Mouse (Mus musculus): ENCODE data around the gene Vav2. TPM values are rescaled to one million over a fixed set of nuclear protein-coding genes. Genes with fewer than 3 reads are reported as not detected.

The Vav2 gene
- polyA plus RNA-seq, 1 experiment from 2014 or later, result 7.5 TPM

DNA sequence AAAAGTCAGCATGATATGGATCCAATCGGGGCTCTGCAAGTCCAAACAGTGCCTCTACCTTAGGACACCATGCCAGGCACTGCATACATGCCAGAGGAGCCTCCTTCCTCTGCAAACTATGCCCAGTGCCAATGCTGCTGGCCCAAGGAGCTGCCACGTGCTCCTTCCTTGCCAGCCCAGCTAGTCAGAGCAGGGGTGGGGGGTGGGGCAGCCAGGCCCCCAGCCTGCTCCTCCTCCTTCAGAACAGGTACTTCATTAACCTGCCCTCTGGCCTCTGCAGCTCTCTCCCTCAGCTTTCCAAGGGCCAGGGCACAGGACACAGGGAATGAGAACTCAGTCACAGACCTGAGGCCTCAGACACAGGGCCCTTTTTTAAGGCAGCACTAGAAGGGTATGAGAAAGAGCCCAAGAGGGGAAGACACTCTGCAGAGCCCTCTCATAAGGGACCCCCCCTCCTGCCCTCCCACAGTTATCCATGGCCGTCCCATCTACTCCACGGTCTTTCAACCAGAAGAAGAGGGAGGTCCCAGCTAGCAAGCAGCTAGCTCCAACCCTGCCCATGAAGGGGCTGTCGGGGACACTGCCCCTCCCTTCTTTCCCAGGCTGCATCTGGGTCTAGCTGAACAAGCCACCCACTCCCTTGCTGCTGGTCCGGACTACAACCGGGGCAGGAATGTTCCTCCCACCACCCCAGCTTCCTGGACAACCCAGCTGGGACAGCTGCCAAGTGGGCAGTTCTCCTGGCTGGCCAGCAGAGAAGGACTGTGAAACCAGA lies 179.9 kb downstream of the Vav2 start:
- ATAC-seq (replicated peaks; ENCODE audit: low FRiP score, low TSS enrichment, low read depth), result peak; percentile 84
- 0 out of 2 replicates have a peak overlapping the region, but pooled peaks have one; percentile 15 for H3K9ac ChIP-seq (ENCODE audit: low read length)
- no peaks in the 10 kb centered on the region for H3K9me3 ChIP-seq (ENCODE audit: control insufficient read depth, low read length)
- DNase-seq (ENCODE audit: low spot score), result peak; percentile 74
- 26% methylated on average over 6 of the region's 7 CpGs for WGBS
- no peaks in the 10 kb centered on the region for H3K36me3 ChIP-seq (ENCODE audit: control insufficient read depth, insufficient read depth, low read length)
- peak overlapping the region; percentile 47; the same call in 1 of the 2 replicates for H3K27ac ChIP-seq (ENCODE audit: low read depth)
- peaks cover 10% of the 10 kb centered on the region; the same call in 1 of the 2 replicates for H3K4me1 ChIP-seq (replicated peaks; ENCODE audit: control insufficient read depth, insufficient read depth, low read length)
- H3K4me3 ChIP-seq (ENCODE audit: low read depth, low read length), result no peak overlapping the region
- peak overlapping the region; percentile 46 for H3K4me2 ChIP-seq (ENCODE audit: low read length)
- no peaks in the 10 kb centered on the region for H3K27me3 ChIP-seq (replicated peaks; ENCODE audit: control insufficient read depth, insufficient read depth, low read length)

DNA sequence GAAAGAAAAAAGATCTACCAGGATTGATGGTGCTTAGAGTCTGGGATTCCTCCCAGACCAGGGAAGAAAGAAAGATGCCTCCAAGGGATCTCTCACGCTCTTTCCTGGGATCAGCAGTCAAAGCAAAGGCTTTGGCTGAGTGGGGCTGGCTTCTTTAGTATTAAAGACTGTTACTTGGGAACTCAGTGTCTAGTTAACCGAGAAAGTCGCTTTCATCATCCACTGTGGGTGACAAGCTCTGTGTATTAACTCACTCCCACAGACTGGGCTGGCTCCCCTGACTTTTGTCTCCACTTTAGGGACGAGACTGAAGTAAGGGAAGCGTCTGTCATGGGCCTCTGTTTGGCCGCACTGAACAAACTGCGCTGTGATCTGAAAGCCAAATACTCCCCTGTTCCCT lies 180.9 kb downstream of the Vav2 start:
- no peak for DNase-seq (ENCODE audit: low spot score)
- no peaks in the 10 kb centered on the region for H3K36me3 ChIP-seq (ENCODE audit: control insufficient read depth, insufficient read depth, low read length)
- H3K4me2 ChIP-seq (ENCODE audit: low read length), result peak overlapping the region; percentile 46
- no peak overlapping the region for H3K9ac ChIP-seq (ENCODE audit: low read length)
- H3K4me3 ChIP-seq (ENCODE audit: low read depth, low read length), result no peak overlapping the region
- ATAC-seq (replicated peaks; ENCODE audit: low FRiP score, low TSS enrichment, low read depth), result no peak
- no peaks in the 10 kb centered on the region for H3K27me3 ChIP-seq (replicated peaks; ENCODE audit: control insufficient read depth, insufficient read depth, low read length)
- WGBS, result 57% methylated on average over 7 of the region's 7 CpGs
- H3K4me1 ChIP-seq (replicated peaks; ENCODE audit: control insufficient read depth, insufficient read depth, low read length), result peaks cover 10% of the 10 kb centered on the region; the same call in 1 of the 2 replicates
- no peak overlapping the region for H3K27ac ChIP-seq (ENCODE audit: low read depth)
- no peaks in the 10 kb centered on the region for H3K9me3 ChIP-seq (ENCODE audit: control insufficient read depth, low read length)

DNA sequence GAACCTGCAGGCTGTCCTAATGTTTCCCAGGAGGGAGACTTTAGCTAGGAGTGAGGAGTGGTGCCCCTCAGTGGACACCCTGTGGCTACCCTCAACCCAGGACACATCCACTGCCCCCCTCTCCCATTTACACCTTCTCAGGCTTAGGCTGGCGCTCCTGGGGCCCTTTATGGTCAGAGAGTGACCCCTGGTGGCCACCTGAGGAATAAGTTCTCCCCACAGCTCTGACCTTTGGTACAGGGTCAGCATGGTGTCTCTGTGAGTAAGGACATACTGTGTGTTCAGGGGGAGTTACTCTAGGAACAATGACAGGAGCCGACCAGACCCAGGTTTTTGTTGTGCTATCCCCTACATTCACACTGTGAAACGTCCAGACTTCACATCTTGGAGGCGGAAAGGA lies 189.5 kb downstream of the Vav2 start:
- no peaks in the 10 kb centered on the region for H3K9me3 ChIP-seq (ENCODE audit: control insufficient read depth, low read length)
- H3K27ac ChIP-seq (ENCODE audit: low read depth), result no peak overlapping the region
- 0 out of 2 replicates have a peak, but pooled peaks cover 4% of the 10 kb centered on the region for H3K36me3 ChIP-seq (ENCODE audit: control insufficient read depth, insufficient read depth, low read length)
- H3K4me1 ChIP-seq (replicated peaks; ENCODE audit: control insufficient read depth, insufficient read depth, low read length), result peaks cover 4% of the 10 kb centered on the region; the same call in 1 of the 2 replicates
- peak; percentile 75 for DNase-seq (ENCODE audit: low spot score)
- 31% methylated on average over 4 of the region's 4 CpGs for WGBS
- H3K27me3 ChIP-seq (replicated peaks; ENCODE audit: control insufficient read depth, insufficient read depth, low read length), result no peaks in the 10 kb centered on the region
- ATAC-seq (replicated peaks; ENCODE audit: low FRiP score, low TSS enrichment, low read depth), result no peak
- H3K4me3 ChIP-seq (ENCODE audit: low read depth, low read length), result no peak overlapping the region
- H3K4me2 ChIP-seq (ENCODE audit: low read length), result no peak overlapping the region
- H3K9ac ChIP-seq (ENCODE audit: low read length), result no peak overlapping the region

DNA sequence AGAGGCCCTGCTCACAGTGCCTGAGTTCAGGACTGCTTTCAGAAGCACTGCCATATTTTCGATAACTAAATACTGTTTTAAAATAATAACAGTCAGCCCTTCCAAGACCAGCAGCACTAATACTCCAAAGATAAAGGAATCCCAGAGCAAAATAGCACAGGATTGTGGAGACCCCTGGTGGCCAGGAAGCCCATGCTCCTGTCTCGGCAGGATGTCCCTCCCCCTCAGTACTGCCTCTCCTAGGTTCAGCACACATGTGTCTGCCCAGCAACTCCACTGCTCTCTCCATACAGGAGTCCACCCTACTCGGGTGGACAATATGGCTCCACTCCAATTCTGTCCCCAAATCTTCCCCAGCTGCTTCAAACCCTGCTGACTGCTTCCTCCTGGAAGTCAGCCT lies 191.1 kb downstream of the Vav2 start:
- H3K9me3 ChIP-seq (ENCODE audit: control insufficient read depth, low read length), result no peaks in the 10 kb centered on the region
- H3K4me3 ChIP-seq (ENCODE audit: low read depth, low read length), result no peak overlapping the region
- no peaks in the 10 kb centered on the region for H3K27me3 ChIP-seq (replicated peaks; ENCODE audit: control insufficient read depth, insufficient read depth, low read length)
- H3K4me1 ChIP-seq (replicated peaks; ENCODE audit: control insufficient read depth, insufficient read depth, low read length), result peaks cover 4% of the 10 kb centered on the region; the same call in 1 of the 2 replicates
- 15% methylated on average over 3 of the region's 3 CpGs for WGBS
- H3K9ac ChIP-seq (ENCODE audit: low read length), result no peak overlapping the region
- H3K27ac ChIP-seq (ENCODE audit: low read depth), result no peak overlapping the region
- DNase-seq (ENCODE audit: low spot score), result peak; percentile 82
- ATAC-seq (replicated peaks; ENCODE audit: low FRiP score, low TSS enrichment, low read depth), result peak; percentile 52; the same call in 1 of the 2 replicates
- H3K4me2 ChIP-seq (ENCODE audit: low read length), result no peak overlapping the region
- H3K36me3 ChIP-seq (ENCODE audit: control insufficient read depth, insufficient read depth, low read length), result 0 out of 2 replicates have a peak, but pooled peaks cover 4% of the 10 kb centered on the region

DNA sequence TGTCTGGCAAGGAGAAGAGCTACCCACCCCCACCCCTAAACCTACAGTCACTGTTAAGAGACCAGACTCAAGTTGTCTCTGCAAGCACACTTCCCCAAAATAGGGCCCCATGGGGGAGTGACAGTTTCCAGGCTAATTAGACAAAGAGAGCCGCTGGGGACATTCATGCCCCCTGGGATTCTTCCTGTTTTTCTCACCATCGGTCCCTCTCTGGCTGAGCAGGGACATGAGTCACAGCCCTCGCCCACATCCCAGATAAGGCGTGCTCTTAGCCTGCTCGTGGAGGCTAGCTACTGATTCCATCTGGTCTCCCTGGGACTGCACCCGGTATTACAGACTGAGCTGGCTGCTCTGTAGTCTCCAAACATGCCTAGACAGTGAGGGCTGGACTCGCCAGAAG lies 194.5 kb downstream of the Vav2 start:
- Histone ChIP-seq H3K4me3 (ENCODE audit: low read depth, low read length) (no peak overlapping the region), H3K9ac (ENCODE audit: low read length) (no peak overlapping the region), H3K27ac (ENCODE audit: low read depth) (no peak overlapping the region), H3K36me3 (ENCODE audit: control insufficient read depth, insufficient read depth, low read length) (no peaks in the 10 kb centered on the region), H3K9me3 (ENCODE audit: control insufficient read depth, low read length) (no peaks in the 10 kb centered on the region), H3K4me1 (replicated peaks; ENCODE audit: control insufficient read depth, insufficient read depth, low read length) (peaks cover 4% of the 10 kb centered on the region; the same call in 1 of the 2 replicates), H3K4me2 (ENCODE audit: low read length) (no peak overlapping the region), H3K27me3 (replicated peaks; ENCODE audit: control insufficient read depth, insufficient read depth, low read length) (no peaks in the 10 kb centered on the region)
- DNase-seq (ENCODE audit: low spot score) (no peak), ATAC-seq (replicated peaks; ENCODE audit: low FRiP score, low TSS enrichment, low read depth) (no peak)
- WGBS, result 21% methylated on average over 7 of the region's 7 CpGs

DNA sequence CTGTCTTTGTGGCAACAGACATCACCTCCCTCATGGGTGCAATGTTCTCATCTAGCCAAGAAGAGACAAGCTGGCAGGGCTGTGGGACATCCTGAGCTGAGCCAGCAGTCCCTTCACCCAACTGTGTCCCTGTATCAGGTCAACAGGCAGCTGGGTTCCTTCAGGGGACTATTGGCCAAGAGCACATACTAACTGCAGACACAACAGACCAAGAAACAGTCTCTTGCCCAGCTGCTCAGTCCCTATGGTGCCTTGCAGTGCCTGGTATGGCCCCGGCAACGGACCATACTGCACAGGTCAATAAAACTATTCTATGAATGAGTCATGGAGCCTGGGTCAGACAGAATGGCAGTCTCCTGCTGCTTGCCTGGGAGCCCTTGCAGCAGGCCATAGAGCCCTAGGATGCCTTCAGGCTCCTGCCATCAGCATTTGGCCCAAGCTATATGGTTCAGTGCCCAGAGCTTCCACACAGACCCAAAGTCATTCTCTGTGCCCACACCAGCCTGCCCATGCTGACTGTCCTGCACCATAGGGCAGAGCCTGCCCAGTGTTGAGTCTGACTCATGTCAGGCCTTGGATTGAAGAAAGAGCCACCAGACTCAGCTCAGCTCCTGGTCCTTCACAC lies 197.2 kb downstream of the Vav2 start:
- peaks cover 4% of the 10 kb centered on the region; the same call in 1 of the 2 replicates for H3K4me1 ChIP-seq (replicated peaks; ENCODE audit: control insufficient read depth, insufficient read depth, low read length)
- H3K4me3 ChIP-seq (ENCODE audit: low read depth, low read length), result no peak overlapping the region
- H3K36me3 ChIP-seq (ENCODE audit: control insufficient read depth, insufficient read depth, low read length), result no peaks in the 10 kb centered on the region
- WGBS, result 85% methylated on average over 2 of the region's 2 CpGs
- ATAC-seq (replicated peaks; ENCODE audit: low FRiP score, low TSS enrichment, low read depth), result no peak
- no peak overlapping the region for H3K4me2 ChIP-seq (ENCODE audit: low read length)
- H3K27me3 ChIP-seq (replicated peaks; ENCODE audit: control insufficient read depth, insufficient read depth, low read length), result no peaks in the 10 kb centered on the region
- no peak overlapping the region for H3K27ac ChIP-seq (ENCODE audit: low read depth)
- DNase-seq (ENCODE audit: low spot score), result no peak
- H3K9ac ChIP-seq (ENCODE audit: low read length), result no peak overlapping the region
- no peaks in the 10 kb centered on the region for H3K9me3 ChIP-seq (ENCODE audit: control insufficient read depth, low read length)

DNA sequence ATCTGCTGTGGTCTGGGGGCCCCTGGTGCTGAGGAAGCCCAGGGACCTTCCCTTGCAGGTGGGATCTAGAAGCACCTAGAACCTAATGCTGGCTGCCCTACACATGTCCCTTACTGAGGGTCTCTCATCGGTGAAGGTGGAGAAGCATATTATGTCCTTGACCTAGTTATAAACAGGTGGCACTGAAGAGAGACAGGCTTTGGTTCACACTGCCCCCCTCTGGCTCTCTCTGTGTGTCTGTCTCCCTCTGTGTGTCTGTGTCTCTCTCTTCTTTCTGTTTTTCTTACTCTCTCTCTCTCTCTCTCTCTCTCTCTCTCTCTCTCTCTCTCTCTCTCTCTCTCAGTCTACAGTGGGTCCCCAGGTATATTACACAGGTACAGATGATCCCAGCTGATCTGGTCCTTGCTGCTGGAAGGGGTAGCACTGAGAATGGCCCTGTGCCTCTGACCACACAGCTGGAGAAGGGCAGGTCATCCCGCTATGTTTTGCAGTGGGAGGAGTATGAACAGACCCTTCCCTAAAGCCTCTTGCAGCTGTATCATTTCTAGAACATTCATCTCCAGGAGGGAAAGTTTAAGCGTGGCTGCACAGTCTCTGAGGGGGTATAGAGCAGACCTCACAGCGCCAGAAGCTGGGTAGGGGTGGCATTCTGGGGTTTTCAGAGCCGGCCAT lies 197.9 kb downstream of the Vav2 start:
- no peak for DNase-seq (ENCODE audit: low spot score)
- no peak overlapping the region for H3K9ac ChIP-seq (ENCODE audit: low read length)
- ATAC-seq (replicated peaks; ENCODE audit: low FRiP score, low TSS enrichment, low read depth), result no peak
- H3K36me3 ChIP-seq (ENCODE audit: control insufficient read depth, insufficient read depth, low read length), result no peaks in the 10 kb centered on the region
- no peaks in the 10 kb centered on the region for H3K27me3 ChIP-seq (replicated peaks; ENCODE audit: control insufficient read depth, insufficient read depth, low read length)
- H3K27ac ChIP-seq (ENCODE audit: low read depth), result no peak overlapping the region
- no peak overlapping the region for H3K4me3 ChIP-seq (ENCODE audit: low read depth, low read length)
- H3K4me2 ChIP-seq (ENCODE audit: low read length), result no peak overlapping the region
- WGBS, result 78% methylated on average over 5 of the region's 5 CpGs
- peaks cover 4% of the 10 kb centered on the region; the same call in 1 of the 2 replicates for H3K4me1 ChIP-seq (replicated peaks; ENCODE audit: control insufficient read depth, insufficient read depth, low read length)
- H3K9me3 ChIP-seq (ENCODE audit: control insufficient read depth, low read length), result no peaks in the 10 kb centered on the region

DNA sequence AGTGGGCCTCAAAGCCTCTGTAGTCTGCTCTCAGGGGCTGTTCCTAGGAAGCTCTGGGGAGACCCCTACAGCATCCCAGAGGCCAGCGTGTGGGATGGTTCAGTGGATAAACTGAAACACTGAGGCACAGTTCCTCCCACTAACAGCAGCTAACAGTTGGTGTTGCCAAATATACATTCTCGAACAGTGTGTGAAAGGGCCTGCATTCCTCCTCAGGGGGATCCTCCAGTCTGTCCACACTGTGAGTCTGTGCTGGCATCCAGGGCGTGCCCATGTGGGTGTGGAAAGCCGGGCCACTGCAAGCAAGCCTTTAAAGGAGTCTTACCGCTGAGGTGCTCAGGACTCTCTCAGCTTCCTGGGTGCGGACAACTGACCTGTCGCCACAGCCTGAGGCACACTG lies 200.3 kb downstream of the Vav2 start:
- no peak overlapping the region for H3K27ac ChIP-seq (ENCODE audit: low read depth)
- H3K9ac ChIP-seq (ENCODE audit: low read length), result no peak overlapping the region
- H3K4me3 ChIP-seq (ENCODE audit: low read depth, low read length), result no peak overlapping the region
- no peak overlapping the region for H3K4me2 ChIP-seq (ENCODE audit: low read length)
- ATAC-seq (replicated peaks; ENCODE audit: low FRiP score, low TSS enrichment, low read depth), result no peak
- no peaks in the 10 kb centered on the region for H3K4me1 ChIP-seq (replicated peaks; ENCODE audit: control insufficient read depth, insufficient read depth, low read length)
- no peak for DNase-seq (ENCODE audit: low spot score)
- no peaks in the 10 kb centered on the region for H3K9me3 ChIP-seq (ENCODE audit: control insufficient read depth, low read length)
- H3K36me3 ChIP-seq (ENCODE audit: control insufficient read depth, insufficient read depth, low read length), result no peaks in the 10 kb centered on the region
- H3K27me3 ChIP-seq (replicated peaks; ENCODE audit: control insufficient read depth, insufficient read depth, low read length), result no peaks in the 10 kb centered on the region
- 62% methylated on average over 7 of the region's 7 CpGs for WGBS
